Mouse (Mus musculus) urinary bladder, postnatal 36 days (tissue): Measurements from ENCODE around the gene Prkar2b.
A peak's percentile ranks its signal among the peaks of the same experiment; 100 is the strongest.

Experiments
- DNase-seq, 2 experiments: peaks; one replicate each; pipeline ENCODE4 v3.0.0; 2022; ENCODE audit warnings: low spot score in 2 of 2, mixed read lengths in 1 of 2

The Prkar2b gene

GRCm38 (mm10) chr12:31967536-31967935, 93.6 kb downstream of the Prkar2b start:
- DNase-seq = peak; percentile 13 to 27

GRCm38 (mm10) chr12:31966405-31966804, 94.7 kb downstream of the Prkar2b start:
- DNase-seq = no peak

- no peak for DNase-seq
These were observed 95.4 kb downstream of the Prkar2b start for GRCm38 (mm10) chr12:31965517-31966212.

GRCm38 (mm10) chr12:31964074-31964473, 97.0 kb downstream of the Prkar2b start:
- DNase-seq = no peak

- DNase-seq = no peak
These were observed 105.3 kb downstream of the Prkar2b start for GRCm38 (mm10) chr12:31955843-31956242.

- DNase-seq = no peak
These were observed 110.5 kb downstream of the Prkar2b start for GRCm38 (mm10) chr12:31950659-31951031.

- DNase-seq = peak; percentile 96 to 99
These were observed 111.1 kb downstream of the Prkar2b start, which contains the start of gene Hbp1 for GRCm38 (mm10) chr12:31949759-31950658. Gene Hbp1, minus strand, starts transcription at chr12:31950535.

- DNase-seq = peak; percentile 86 to 93
These were observed 111.8 kb downstream of the Prkar2b start for GRCm38 (mm10) chr12:31949193-31949741.

- DNase-seq = no peak
These were observed 112.7 kb downstream of the Prkar2b start for GRCm38 (mm10) chr12:31948101-31949000.

- no peak for DNase-seq
These were observed 113.6 kb downstream of the Prkar2b start for GRCm38 (mm10) chr12:31947476-31947875.

GRCm38 (mm10) chr12:31944405-31944804, 116.7 kb downstream of the Prkar2b start:
- DNase-seq = no peak

- no peak for DNase-seq
These were observed 118.0 kb downstream of the Prkar2b start for GRCm38 (mm10) chr12:31943020-31943654.

- DNase-seq = no peak
These were observed 122.1 kb downstream of the Prkar2b start for GRCm38 (mm10) chr12:31939026-31939425.

- no peak for DNase-seq
These were observed 122.6 kb downstream of the Prkar2b start for GRCm38 (mm10) chr12:31938391-31938997.

GRCm38 (mm10) chr12:31937613-31938012, 123.5 kb downstream of the Prkar2b start:
- no peak for DNase-seq

GRCm38 (mm10) chr12:31936657-31937300, 124.3 kb downstream of the Prkar2b start:
- DNase-seq = no peak

GRCm38 (mm10) chr12:31931818-31932217, 129.3 kb downstream of the Prkar2b start:
- no peak for DNase-seq

GRCm38 (mm10) chr12:31928498-31928897, 132.6 kb downstream of the Prkar2b start:
- DNase-seq = no peak

- peak; percentile 32 to 34 for DNase-seq
These were observed 134.4 kb downstream of the Prkar2b start for GRCm38 (mm10) chr12:31926661-31927061.

GRCm38 (mm10) chr12:31925343-31925742, 135.8 kb downstream of the Prkar2b start:
- no peak for DNase-seq
